Mouse (Mus musculus) regulatory T cell (primary cell): Measurements from ENCODE around the gene Anks3.

ENCODE experiments used
- in situ Hi-C: fragments of 300-600 bp; cut with MboI, MseI; formaldehyde crosslinking; loops from one replicate; pipeline ENCODE4 v1.15.1; 2025; ENCODE audit warnings: high pct_unique_total_duplicates

Anks3 gene

GRCm38 (mm10) chr16:4935430-4935829 is 28.6 kb downstream of the Anks3 start:
- in situ Hi-C loops = no loop called here

- in situ Hi-C loops = no loop called here
Measured at GRCm38 (mm10) chr16:4932429-4932828, 31.6 kb downstream of the Anks3 start.

DNA sequence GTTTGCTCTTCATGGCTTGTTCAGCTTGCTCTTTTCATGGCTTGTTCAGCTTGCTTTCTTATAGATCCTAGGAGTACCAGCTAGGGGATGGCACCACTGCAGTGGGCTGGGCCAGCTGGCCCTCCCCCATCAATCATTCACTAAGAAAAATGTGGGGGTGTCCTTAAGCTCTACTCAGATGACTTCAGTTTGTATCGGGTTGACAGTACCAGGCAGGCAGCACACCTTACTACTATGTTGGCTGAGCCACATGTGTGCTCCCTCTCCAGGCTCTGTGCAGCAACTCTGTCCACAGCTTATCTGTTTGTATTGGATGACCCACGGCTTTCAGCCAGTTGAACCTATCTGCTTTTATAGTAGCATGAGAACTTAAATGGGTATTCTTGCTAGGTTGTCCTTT is 35.5 kb downstream of the Anks3 start:
- in situ Hi-C loops = no loop called here

DNA sequence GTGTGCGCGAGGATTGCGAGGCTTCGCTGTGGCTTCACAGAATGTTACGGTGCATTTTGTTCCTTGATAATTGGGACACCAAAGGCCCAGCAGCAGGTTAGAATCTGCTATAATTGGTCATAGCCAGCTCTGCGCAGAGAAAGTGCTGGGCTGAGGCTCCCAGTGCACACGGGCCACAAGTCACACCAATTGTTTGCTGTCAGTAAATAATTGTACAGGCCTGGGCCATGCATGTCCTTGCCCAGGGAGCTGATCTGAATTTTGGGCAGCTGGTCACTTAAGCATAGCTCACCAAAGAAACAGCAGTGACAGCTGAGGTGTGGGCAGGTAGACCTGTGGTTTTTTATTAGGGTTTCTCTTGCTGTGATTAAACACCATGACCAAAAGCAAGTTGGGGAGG is 36.0 kb downstream of the Anks3 start:
- in situ Hi-C loops = no loop called here

GRCm38 (mm10) chr16:4923996-4924395 is 40.0 kb downstream of the Anks3 start:
- in situ Hi-C loops = no loop called here

DNA sequence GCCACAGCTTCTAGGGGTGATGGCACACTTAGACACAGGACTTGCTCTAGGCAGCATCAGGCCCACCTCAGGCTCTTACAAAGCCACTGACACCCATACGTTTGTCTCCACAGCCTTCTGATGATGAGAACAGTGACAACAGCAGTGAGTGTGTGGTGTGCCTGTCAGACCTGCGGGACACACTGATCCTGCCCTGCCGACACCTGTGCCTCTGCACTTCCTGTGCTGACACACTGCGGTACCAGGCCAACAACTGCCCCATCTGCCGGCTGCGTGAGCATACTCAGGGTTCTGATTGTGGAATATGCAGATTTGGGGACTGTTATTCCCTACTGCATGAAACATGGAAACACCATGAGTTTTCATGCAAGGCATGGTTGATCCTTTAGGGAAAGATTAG is 41.5 kb downstream of the Anks3 start:
- in situ Hi-C loops = no loop called here

DNA sequence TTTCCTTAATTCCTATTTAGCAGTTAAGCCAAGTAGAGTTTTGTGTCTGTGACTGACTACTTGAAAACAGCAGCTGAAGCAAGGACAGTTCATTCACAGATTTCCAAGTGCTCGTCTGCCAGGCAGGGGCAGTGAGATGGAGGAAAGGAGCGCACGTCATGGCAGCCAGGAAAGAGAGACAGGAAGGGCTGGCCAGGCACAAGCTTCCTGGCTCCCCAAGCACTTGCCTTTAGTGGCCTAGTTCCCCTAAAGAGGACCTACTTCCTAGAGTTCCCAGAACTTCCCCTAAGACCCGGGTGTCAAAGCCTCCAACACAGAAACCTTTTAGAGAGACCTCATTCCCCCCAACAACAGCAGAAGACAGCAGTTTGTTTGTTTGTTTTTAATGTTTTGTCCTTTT is 43.4 kb downstream of the Anks3 start:
- in situ Hi-C loops = no loop called here

DNA sequence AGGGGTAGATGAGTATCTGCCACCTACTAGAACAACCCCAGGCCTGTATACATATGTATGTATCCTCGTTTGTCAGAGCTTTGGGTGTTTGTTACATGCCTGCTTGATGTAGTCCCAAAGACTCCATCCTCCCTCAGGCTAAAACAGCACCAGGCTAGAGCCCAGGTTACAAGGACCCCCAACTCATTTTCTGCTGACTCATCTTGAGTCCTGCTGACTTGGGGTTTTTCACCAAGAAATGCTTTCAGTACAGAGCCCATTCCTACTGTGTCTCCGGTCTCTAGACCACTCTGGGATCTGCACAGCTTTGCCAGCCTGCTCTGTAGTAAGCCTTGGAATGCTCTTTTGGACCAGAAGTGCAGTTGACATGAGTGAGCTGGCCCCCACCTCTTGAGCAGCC is 47.4 kb downstream of the Anks3 start:
- in situ Hi-C loops = no loop called here

DNA sequence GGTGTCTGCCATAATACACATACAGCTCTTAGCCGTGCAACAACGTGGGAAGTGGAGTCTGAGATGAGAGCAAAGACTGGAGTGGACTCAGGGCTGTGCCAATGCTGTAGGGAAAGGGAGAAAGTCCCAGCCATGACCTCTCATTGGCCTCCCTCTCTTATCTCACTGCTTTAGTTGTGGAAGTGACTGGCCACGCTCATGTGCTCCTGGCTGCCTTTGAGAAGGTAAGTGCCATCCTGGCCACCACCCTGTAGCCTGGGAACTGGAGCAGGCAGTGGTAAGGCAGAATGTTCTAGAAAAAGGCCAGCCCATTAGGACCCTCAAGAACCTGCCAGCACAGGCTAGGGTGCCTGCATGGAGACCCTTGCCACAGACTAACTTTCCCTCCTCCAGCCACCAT is 48.1 kb downstream of the Anks3 start:
- in situ Hi-C loops = no loop called here

GRCm38 (mm10) chr16:4913783-4914735 is 49.9 kb downstream of the Anks3 start:
- in situ Hi-C loops = no loop called here

- in situ Hi-C loops = no loop called here
Measured at GRCm38 (mm10) chr16:4912907-4913782, 50.9 kb downstream of the Anks3 start.

DNA sequence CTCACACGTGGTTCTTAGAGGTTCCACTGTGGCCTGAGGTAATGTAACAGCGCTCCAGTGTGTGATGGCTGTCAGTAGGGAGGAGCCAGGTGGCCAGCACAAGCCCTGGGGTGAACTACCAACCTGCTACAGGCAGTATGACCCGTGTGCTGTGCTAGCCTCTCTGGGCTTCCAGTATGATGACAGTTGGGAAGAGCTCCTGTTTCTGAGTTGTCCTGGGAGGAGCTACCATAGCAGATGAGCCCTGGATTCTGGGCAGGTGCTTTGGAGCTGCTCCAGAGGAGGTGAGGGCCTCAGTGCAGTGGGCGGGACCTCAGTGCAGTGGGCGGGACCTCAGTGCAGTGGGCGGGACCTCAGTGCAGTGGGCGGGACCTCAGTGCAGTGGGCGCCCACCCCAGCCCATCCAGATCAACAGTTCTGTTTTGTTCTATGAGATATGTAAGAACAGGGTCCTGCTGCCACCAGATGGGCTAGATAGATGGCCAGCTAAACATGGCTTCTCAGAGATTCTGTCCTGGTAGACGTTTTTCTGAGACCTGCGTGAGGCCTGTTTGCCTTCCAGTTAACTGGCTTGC is 51.8 kb downstream of the Anks3 start:
- in situ Hi-C loops = no loop called here

- in situ Hi-C loops = no loop called here
Measured at GRCm38 (mm10) chr16:4910758-4911157, 53.2 kb downstream of the Anks3 start.

DNA sequence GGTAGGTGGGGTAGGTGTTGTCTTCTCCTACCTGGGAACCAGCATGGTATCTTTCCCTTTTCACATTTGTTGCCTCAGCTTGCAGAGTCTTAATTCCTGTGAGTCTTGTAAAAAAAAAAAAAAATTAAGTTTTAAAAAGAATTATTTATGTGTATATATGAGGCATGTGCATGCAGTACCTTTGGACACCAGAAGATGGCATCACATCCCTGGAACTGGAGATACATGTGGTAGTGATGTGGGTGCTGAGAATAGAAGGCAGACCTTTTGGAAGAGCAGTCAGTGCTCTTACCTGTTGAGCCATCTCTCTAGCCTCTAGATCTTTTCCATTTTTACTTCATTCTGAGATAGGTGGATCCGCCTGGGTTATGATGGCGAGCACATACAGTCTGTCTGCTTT is 54.3 kb downstream of the Anks3 start:
- in situ Hi-C loops = no loop called here

DNA sequence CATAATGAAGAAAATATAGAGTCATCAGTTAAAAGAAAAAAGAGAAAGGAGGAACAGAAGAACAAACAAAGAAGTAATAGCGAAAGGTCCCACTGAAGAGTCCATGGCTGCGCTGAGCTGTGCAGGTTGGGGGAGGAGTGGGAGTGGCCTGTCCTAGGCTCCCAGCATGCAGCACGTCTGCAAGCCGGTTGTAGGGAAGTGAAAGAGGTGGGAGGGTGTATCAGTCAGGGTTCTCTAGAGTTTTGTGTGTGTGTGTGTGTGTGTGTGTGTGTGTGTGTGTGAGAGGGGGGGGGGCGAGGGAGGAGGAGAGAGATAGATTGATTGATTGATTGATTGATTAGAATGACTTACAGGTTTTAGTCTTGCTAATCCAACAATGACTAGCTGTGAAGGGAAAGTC is 56.0 kb downstream of the Anks3 start:
- in situ Hi-C loops = no loop called here

- in situ Hi-C loops = no loop called here
Measured at GRCm38 (mm10) chr16:4907386-4907785, 56.6 kb downstream of the Anks3 start.

- in situ Hi-C loops = no loop called here
Measured at GRCm38 (mm10) chr16:4906559-4906958, 57.4 kb downstream of the Anks3 start.

DNA sequence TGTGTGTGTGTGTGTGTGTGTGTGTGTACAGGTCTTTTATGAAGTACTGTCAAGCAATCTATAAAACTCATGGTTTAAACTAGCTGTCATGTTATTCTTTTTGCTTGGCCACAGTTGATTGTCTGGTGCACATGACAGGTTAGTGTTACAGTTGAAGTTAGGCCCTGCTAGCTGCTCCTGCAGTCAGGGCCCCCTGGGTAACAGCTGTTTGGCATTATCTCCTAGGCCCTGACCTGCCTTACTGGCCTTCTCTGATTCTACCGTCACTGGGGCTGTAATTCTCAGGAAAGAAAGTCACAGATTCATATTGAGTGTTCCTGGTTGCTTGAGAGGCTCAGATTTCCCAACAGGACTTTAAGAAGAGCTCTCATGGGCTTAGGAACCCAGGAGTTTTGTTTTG is 58.4 kb downstream of the Anks3 start:
- in situ Hi-C loops = no loop called here

DNA sequence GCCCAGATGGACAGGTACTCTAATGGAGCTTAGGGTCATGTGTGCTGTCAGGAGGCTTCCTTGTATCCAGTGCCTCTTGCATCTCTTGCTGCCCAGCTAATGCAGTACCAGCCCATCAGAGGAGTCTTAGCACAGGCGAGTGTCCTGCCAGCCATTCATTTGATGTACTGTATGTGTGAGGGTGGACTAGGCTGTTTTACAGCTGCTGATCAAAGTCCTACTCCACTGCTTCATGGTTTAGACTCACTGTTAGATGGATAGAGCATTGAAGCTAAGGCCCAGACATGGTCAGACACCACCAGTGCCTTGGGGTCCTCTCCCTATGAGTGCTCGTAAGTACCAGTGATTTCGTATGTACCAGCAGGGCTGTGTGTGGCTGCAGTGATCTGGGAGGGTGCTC is 59.1 kb downstream of the Anks3 start:
- in situ Hi-C loops = no loop called here

DNA sequence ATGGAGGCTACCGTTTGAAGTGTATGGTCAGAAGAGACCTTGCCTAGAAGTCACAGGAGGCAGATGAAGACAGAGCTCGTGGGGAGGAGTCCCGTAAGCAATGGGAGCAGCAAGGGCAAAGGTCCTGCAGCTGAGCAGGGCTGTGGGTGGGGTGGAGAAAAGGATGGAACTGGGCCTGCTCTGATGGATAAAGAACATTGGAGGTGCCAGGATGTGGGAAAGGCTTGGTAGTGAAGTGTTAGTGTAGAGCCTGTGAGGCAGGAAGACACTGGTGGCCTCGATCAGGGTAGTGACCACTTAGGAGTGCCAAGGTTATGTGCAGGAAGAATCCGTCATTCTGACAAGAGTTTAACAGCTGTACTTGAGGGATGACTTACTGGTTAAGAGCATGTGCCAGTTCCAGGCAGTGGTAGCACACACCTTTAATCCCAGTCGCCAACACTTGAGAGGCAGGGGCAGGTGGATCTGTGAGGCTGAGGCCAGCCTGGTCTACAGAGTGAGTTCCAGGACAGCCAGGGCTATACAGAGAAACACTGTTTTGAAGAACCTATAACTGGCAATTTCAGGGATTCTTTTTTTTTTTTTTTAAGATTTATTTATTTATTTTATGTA is 60.4 kb downstream of the Anks3 start:
- in situ Hi-C loops = no loop called here

DNA sequence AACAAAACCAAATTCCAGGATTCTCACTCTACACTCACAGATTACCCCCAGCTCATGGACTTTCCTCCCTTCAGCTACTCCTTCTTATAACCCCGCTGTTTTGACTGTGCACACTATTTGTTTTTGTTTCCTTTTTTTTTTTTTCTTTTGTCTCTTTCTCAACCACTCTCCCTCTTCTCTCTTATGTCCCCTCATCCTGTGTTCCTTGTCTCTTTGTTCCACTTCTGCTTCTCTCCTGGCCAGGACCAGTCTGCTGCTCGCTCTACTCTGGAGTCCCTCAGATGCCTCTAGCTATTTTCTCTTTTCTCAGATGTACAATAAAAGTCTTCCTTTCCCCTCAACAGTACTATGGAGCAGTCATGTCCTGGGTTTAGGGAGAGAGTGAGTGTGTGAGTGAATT is 61.6 kb downstream of the Anks3 start:
- in situ Hi-C loops = no loop called here

GRCm38 (mm10) chr16:4901167-4901566 is 62.8 kb downstream of the Anks3 start:
- in situ Hi-C loops = no loop called here
